In the genomic region with DNA sequence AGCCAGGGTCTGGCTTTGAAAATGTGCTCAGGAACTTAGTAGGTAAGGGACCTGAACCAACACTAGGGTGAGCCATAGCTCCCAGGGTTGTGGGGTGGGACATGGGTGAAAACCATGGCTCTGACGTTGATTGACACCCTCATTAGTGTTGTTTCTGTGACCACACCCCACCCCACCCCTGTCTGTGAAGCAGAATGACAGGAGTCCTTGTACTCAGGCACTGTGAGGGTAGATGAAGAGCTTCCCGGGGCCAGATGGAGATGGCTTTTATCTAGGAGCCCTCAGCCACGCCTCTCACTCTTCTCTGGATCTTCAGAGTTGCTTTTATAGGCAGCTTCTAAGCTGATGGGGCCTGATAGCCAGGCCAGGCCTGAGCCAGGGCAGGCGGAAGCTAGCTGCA, we compare ENCODE assay signal across 8 mouse cellular contexts.
DNase-seq lines count a peak whose midpoint lies in the region; ATAC-seq and TF ChIP-seq lines count a peak whose summit lies in the region.

No protein-coding gene starts in this region.

- no peaks in the 10 kb centered on the region for H3K27me3 ChIP-seq in kidney, postnatal 0 days (ENCODE audit: insufficient read depth, low read length)
- H3K27me3 ChIP-seq in heart, embryonic 16.5 days (ENCODE audit: control insufficient read depth, insufficient read depth, low read length), result no peaks in the 10 kb centered on the region

- no peak overlapping the region for H3K4me3 ChIP-seq in kidney, postnatal 0 days (replicated peaks; ENCODE audit: low read depth, low read length)
- no peak overlapping the region for H3K4me3 ChIP-seq in heart, embryonic 16.5 days (ENCODE audit: low read length)

- peaks cover 50% of the 10 kb centered on the region for H3K4me1 ChIP-seq in kidney, postnatal 0 days (replicated peaks; ENCODE audit: insufficient read depth, low read length)
- peaks cover 85% of the 10 kb centered on the region for H3K4me1 ChIP-seq in heart, embryonic 16.5 days (ENCODE audit: control insufficient read depth, insufficient read depth, low read length)

- no peak for DNase-seq in kidney, postnatal 0 days (ENCODE audit: low spot score)
- no peak for DNase-seq in kidney, adult 9 months
- peak; percentile 62 for DNase-seq in T-cell, adult 2 months (ENCODE audit: low spot score)
- DNase-seq in layer of hippocampus, adult 18-20 months (ENCODE audit: low spot score in 2 of 2), result no peak
- DNase-seq in adrenal gland, adult 2 months, result no peak
- no peak for DNase-seq in left cerebral cortex, adult 9 months (ENCODE audit: low spot score in 2 of 2)

- peak; percentile 8; the same call in 1 of the 2 replicates for TF ChIP-seq CTCF in kidney, postnatal 0 days (IDR thresholded peaks at IDR 0.05; ENCODE audit: low read depth)

- no peak overlapping the region for H3K4me2 ChIP-seq in kidney, postnatal 0 days (ENCODE audit: low read length)
- no peak overlapping the region for H3K4me2 ChIP-seq in heart, embryonic 16.5 days (ENCODE audit: low read depth, low read length)

- H3K9ac ChIP-seq in kidney, postnatal 0 days (ENCODE audit: low read depth, low read length), result no peak overlapping the region
- 0 out of 2 replicates have a peak overlapping the region, but pooled peaks have one; percentile 8 for H3K9ac ChIP-seq in heart, embryonic 16.5 days (ENCODE audit: low read length)

- peak overlapping the region; percentile 76; the same call in 1 of the 2 replicates for H3K27ac ChIP-seq in kidney, postnatal 0 days
- H3K27ac ChIP-seq in heart, embryonic 16.5 days (ENCODE audit: low read length), result peak overlapping the region; percentile 86

- WGBS in kidney, postnatal 0 days, result 46% methylated on average over 4 of the region's 4 CpGs
- 11% methylated on average over 4 of the region's 4 CpGs for WGBS in heart, embryonic 16.5 days

- H3K9me3 ChIP-seq in kidney, postnatal 0 days (replicated peaks; ENCODE audit: low read length), result no peaks in the 10 kb centered on the region
- no peaks in the 10 kb centered on the region for H3K9me3 ChIP-seq in heart, embryonic 16.5 days (replicated peaks; ENCODE audit: control insufficient read depth, low read length)

- H3K36me3 ChIP-seq in kidney, postnatal 0 days (ENCODE audit: insufficient read depth, low read length), result no peaks in the 10 kb centered on the region
- no peaks in the 10 kb centered on the region for H3K36me3 ChIP-seq in heart, embryonic 16.5 days (ENCODE audit: control insufficient read depth, insufficient read depth)

- no peak for ATAC-seq in kidney, postnatal 0 days (replicated peaks; ENCODE audit: low FRiP score, low read depth)
- no peak for ATAC-seq in heart, embryonic 16.5 days (replicated peaks; ENCODE audit: extremely low read depth, insufficient read depth, low FRiP score)
- peak; percentile 20; the same call in 1 of the 2 replicates for ATAC-seq in megakaryocyte, adult 5-6 weeks (ENCODE audit: poor library complexity, severe bottlenecking)
